Mouse (Mus musculus) brain, embryonic 18.5 days (tissue): ENCODE results near the gene Sgpp1.
"Not testable (repeated sequence)": the region's sequence is repeated elsewhere in the genome, so short reads cannot be mapped to it uniquely, and the experiment has no call there.

Source experiments
- DNase-seq: peaks from one replicate; pipeline ENCODE4 v3.0.0-alpha.2; 2012; ENCODE audit warnings: low read depth, low spot score

The Sgpp1 gene

DNA sequence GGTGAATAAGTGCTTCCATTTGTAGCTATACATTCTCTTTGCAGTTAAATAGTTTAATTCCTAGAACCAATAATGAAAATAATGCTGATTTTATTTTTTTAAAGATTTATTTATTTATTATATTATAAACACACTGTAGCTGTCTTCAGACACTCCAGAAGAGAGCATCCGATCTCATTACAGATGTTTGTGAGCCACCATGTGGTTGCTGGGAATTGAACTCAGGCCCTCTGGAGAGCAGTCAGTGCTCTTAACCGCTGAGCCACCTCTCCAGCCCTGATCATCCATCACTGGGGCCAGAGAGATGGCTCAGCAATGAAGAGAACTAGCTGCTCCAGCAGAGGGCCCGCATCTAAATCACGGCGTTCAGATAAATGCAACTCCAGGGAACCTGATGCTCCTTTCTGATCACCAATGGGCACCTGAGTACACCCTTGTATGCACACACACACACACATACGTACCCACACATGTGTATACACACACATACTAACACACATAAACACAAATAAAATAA, 3.5 kb downstream of the Sgpp1 start:
- DNase-seq = no peak

DNA sequence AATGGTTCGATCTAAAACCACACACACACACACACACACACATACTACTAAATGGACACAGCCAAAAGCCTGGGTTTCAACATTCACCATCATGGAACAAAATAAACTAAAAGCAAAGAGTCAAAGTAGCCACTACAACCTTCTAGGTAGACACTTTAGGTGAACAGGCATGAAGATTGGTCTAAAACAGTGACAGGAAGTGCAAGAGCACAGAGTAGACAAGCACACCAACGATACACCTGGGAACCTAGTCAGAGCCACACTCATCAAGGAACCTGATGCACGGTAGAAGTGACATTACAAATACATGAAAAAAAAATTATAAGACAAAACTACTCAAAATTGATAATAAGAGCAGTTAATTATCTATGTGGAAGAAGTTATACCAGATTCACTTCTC, 4.0 kb downstream of the Sgpp1 start:
- no peak for DNase-seq

DNA sequence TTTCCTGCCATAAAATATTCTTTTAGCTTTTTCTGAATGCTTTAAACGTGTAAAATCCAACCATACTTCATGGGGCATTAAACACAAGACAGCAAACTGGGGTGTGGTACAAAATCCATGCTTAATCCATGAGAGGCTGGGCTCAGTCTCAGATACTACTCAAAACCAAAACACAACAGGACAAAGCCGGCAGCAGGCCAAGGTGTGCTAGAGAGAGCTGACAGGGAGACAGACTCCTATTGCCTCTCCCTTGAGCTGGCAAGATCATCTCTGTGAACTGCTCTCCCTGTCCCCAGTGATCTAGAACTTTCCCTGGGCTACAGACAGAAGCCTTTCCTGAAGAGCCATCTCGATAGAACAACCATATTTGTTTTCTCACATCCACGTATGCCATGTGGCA, 5.1 kb downstream of the Sgpp1 start:
- DNase-seq = no peak

DNA sequence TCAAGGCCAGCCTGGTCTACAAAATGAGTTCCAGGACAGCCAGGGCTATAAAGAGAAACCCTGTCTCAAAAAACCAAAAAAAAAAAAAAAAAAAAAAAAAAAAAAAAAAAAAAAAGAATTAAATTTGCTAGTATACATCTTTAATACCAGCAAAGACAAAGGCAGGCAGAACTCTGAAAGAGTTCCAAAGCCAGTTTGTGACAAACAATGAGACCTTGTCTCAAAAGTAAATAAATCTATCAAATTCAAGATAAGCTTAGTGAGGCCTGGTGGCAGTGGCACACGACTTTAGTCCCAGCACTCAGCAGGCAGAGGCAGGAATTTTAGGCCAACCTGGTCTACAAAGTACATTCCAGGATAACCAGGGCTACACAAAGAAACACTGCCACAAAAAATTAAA, 5.7 kb downstream of the Sgpp1 start:
- DNase-seq = no peak

DNA sequence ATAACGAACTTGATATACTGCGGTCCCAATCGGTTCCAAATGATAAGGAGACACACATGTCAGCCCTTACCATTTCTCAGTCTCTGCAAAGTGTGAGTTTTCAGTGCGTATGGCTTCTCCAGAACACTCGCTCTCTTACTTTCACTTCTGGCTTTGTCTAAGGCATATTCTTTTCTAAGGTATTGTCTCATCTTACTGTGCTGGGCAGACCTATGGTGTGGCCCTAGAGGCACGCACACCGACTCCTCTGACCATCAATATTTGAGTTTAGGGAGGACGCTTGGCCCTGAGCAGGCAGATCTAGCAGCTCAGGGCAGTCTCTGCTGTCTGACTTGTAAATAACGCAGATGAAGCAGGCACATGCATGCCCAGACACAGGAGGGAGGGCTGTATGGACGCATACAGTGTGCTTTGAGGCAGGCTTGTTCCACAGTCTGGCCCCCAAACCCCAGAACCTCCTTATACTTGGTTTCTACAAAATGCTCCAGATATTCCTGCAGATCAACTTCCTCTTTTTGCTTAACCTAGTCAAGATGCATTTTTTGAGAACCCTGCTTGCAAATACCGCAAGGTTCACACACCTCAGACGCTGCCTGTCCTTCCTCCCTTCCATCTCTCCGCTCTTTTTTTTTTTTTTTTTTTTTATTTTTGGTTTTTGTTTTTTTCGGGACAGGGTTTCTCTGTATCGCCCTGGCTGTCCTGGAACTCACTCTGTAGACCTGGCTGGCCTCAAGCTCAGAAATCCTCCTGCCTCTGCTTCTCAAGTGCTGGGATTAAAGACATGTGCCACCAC, 8.0 kb downstream of the Sgpp1 start:
- DNase-seq = no peak

DNA sequence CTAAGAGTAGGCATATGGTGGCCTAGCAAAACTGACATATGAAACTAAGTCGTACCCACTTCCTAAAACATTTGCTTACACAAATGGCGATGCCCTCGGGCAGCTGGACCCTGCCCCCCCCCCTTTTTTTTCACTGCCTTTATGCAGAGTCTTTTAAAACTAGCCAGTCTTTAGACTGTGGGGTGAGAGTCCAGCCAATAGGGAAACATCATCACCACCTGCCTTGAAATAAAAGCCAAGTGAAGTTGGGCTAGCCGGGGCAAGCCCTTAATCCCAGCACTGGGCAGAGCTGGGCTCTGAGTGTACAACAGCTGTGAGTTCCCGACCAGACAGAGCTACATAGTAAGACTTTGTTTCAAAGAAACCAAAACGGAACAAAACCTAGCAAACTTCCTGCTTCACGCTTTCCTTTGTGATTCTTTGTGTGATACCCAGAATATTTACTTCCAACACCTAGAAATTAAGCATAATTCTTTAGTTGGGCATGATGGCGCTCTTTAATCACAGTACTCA, 9.1 kb downstream of the Sgpp1 start:
- DNase-seq = no peak

DNA sequence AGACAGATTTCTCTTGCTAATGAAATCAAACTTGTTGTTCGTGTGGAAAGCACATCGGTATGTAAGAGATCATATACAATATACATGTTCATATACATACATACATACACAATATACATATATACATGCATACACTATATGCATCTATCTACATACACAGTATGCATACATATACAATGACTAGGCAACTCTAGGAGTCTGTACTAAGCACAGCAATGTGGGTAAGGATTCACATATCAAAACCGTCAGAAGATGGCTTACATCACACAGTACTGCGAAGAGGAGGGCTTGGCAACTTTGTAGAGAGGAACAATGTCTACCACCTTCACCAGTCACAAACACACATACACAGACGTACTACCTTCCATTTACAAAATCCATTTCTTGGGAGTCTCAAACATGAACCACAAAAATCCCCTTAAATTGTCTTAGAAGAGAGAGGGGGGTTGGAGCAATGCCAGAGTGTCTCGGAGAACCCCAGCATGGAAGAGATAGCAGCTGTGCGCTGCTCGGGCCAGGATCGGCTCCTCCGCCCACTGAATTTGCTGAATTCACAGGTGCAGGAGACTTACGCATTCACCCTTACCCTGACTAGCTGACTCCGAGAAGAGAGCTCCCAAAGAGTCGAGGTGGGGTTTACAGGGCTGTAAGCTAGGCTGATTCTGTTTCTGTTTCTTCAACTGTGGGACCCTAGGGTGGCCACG, 10.8 kb downstream of the Sgpp1 start:
- DNase-seq = no peak

DNA sequence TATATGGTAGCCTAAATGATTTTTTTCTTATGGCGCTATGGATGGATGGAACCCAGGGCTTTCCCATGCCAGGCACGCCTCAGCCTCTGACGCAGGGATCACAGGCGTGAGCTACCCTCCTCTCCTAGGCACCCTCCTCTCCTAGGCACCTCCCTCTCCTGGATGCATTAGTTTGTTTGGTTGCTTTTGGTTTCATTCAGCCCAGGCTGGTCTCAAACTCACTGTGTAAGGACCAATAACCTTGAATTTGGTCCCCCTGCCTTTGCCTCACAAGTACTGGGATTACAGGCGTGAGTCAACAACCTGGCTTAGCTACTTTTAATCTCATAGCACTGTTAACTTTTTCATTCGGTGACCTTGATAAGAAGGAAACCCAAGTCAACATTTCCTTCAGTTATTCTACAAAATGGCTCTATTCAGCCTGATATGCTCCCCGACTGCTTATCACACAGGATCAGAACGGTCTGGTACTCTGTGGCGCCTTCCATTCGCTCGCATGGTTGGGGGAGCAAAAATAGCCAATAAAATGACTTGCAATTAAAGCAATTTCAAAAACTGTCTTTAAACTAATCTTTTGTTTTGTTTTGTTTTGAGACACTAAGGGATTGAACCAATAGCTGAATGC, 11.6 kb downstream of the Sgpp1 start:
- no peak for DNase-seq

DNA sequence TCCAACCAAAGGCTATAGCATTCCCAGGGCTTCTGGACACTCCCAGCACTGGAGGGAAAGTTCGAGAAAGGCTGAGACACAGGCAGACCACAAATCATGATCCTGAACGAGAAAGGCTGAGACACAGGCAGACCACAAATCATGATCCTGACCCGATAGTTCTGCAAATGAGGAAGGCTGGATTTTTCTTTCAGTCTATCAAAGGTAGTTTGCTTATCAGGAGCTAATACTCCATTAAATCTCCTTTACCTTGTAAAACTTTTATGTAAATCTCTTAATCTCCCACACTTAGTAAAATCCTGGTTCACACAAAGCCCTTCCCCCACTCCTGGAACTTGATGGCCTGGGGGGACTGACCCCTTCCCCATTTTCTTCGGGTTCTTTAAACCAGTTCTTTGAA, 13.6 kb downstream of the Sgpp1 start:
- DNase-seq = no peak

DNA sequence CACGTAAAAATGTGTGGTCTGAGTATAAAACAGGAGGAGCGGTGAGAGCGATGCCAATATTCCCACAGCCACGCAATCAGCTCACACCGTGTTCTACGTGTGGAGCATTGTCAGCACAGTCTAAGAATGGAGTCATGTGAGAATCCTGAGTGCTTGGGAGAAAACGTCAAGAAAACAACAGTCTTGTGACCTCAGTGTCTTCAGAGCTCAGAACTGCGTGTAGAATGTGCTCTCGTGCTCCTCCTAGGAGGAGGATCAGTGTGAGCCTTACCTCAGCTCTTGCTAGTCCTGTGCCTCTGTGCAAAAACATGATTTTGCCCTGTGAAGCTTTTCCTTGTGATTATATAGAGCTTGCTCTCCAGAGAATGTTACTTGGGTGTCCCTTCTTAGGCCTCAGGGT, 14.5 kb downstream of the Sgpp1 start:
- DNase-seq = no peak

DNA sequence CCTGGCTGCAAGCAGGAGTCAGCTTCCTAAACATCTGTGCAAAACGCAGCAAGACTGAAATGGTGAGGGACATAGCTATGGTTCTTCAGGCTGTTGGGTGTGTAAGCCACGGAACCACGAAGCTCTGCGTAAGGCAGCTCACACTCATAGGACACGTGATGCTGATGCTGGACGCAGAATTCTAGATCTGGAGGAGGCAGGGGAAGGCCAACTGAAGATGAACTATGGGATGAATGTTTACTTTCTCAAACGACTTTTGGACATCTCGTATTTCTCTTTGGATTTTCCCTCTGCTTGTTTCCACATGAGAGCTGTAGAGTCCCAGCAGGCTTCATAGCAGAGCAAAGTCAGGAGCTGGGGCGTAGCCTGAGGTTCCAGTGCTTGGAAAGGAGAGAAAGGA, 21.9 kb downstream of the Sgpp1 start:
- DNase-seq = no peak

DNA sequence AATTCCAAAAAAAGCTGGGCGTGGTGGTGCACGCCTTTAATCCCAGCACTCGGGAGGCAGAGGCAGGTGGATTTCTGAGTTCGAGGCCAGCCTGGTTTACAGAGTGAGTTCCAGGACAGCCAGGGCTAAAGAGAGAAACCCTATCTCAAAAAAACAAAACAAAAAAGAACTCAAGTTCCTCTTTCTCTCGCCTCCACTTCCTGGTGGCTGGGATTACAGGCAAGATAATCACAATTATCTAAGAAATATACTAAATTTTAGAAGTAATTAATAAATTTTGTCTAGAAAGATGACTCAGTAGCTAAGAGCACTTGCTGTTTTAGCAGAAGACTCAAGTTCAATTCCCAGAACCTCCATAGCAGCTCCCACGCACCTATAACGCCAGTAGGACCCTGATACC, 22.6 kb downstream of the Sgpp1 start:
- not testable (repeated sequence) for DNase-seq

DNA sequence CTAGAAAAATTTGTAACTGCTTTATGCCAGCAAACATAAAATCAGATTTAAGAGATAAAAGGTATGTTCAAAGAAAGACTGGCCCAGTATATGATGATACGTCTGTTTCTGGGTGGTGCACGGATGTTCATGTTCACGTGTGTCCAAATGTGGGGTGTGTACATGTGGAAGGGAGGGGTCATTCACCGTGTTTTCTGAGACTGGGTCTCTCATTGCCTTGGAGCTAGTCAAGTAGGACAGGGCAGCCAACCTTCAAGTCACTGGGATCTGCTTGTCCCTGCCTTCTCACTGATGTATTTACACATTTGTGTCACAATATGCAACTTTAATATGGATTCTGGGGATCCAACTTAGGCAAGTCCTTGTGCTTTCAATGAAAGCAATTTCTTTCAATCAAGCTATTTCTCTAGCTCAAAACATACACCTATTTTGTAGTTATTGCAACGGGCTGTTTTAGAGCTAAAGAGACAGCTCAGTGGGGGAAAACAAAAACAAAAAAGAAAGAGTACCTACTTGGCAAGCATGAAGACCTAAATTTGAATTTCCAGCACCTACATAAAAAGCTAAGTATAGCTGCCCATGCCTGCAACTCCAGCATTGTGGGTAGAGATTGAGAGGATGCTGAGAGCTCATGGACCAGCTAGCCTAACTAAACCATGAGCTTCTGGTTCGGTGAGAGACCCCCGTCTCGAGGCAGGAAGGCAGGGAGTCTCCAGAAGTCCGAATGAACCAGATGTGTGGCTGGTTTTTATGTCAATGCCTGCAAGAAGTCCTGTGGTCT, 24.7 kb downstream of the Sgpp1 start:
- DNase-seq = no peak

DNA sequence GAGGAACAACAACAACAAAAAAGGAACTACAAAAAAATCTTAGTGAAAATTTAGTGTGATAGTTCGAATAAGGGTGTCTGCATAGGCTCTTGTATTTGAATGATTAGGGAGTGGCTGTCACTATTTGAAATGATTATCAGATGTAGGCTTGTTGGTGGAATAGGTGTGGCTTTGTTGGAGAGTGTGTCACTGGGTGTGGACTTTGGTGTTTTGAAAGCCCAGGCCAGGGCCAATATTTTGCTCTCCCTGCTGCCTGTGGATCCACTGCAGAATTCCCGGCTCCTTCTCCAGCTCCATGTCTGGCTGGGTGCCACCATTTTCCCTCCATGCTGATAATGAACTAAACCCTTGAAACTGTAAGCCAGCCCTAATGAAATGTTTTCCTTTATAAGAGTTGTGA, 26.0 kb downstream of the Sgpp1 start:
- no peak for DNase-seq

DNA sequence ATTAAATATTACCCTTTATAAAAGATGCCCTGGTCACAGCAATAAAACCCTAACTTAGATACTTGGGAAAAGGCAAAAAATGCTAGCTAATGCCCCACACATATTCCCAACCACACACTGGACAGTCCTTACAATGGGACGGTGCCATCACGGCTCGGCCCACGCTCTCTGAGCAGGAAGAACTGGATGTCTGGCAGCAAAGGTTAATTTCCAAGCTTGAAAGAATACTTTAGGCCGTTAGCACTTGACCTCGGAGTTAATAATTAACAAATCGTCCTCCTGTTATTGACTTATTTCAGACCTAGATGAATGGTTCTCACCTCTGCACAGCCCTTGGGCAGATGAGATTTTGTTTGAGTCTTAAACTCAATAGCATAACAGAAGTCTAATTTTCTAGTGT, 28.9 kb downstream of the Sgpp1 start:
- no peak for DNase-seq

DNA sequence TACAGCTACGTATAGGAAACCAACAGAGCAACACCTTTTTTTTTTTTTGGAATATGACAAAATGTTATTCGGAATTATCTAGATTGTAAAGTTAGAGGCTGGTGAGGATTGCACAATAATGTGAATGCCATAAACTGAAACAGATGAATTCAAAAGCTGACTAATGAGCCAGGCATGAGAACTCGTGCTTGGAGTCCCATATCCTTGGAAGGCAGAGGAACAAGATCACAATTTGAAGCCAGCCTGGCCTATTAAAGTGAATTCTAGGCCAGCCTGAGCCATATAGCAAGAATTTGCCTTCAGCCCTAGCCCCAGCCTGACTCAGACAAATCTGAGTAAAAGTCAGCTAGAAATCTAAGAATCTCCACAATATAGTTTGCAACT, 32.8 kb downstream of the Sgpp1 start:
- no peak for DNase-seq

DNA sequence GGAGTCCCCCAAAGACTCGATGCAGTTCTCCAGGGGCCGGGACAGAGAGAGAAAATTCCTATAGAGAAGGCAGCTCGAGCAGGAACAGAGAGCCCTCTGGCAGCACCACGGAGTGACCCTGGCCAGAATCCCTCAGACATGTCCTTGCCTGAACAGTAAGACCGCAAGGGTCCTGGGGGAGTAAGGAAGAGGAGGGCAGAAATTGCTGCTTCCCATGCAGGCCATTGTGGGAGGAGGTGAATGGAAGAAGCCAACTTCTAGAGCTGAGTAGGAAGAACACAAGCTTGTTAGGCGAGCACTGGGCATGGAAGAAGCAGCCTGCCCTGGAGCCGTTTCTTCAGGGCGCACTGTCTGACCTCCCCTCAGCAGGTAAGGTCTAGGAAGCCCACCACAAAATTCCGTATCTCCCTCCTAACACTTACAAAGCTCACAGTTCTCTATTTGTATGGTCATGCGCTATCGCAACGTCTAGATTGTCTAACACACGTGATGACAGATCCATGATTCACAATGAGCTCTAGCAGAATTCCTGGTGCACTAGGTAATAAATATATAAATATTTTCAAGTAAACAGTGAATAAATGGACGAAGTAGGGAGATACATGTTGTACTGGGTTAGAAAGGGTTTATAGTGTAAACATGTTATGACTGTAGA, 33.3 kb downstream of the Sgpp1 start:
- DNase-seq = no peak

DNA sequence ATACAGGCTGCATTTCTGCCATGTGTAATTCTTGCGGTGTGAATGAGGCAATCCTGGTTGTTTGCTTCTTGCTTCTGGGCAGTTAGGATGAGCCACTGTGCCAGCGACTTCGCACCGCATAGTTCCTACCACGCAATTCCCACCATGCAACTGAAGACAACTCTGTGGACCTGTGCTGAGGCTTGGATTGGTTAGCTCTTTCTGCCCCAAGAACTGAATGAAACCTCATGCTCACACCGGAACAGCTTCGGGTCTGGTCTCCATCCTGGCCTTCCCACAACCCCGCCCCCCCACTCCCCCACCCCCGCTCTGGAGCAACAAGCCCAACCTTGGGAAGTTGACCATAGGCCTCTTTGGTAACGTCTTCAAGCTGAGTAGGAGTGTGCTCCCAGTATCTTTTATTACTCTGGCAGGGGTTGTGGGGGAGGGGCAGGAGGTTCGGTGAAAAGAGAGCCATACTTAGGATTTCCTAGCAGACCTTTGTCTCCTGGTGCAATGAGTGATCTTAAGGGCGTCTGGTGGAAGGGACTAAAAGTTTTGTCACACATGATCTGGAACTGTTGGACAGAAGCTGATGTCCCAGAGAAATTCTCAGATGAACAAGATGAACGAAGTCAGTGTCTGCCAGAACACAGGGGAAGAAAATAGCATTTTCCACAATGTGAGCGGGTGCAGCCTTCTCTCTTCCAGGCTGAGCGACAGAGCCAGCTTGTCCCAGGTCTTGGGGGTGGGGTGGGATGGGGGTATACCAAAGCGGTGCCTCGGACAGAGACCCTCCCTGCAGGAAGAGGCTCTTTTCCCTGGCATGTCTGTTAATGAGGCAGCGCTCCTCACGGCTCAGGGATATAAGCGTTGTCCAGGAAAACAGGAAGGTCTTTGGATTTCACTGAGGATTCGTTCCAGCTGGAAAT, 34.1 kb downstream of the Sgpp1 start:
- DNase-seq = no peak

DNA sequence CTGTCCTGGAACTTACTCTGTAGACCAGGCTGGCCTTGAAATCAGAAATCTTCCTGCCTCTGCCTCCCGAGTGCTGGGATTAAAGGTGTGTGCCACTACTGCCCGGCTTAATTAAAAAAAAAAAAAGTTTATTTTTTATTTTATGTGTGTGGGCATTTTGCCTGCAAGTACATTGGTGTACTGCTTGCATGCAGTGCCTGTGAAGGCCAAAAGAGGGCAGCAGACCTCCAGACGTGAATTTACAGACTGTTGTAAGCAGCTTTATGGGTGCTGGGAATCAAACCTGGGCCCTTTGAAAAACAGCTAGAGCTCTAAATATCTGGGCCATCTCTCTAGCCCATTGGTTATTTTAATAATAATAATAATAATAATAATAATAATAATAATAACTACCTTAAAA, 36.8 kb downstream of the Sgpp1 start:
- DNase-seq = no peak

DNA sequence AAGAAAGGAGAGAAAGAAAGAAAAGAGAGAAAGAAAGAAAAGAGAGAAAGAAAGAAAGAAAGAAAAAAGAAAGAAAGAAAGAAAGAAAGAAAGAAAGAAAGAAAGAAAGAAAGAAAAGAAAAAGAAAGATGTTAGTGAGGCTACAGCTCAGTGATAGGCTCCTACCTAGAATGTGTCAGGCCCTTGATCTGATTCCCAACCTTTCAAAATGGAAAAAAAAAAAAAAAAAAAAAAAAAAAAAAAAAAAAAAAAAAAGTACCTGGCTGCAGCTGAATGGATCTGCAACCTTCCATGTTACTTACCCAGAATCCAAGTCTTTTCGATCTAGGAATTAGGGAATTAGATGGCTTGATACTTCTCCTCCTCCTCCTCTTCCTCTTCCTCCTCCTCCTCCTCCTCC, 39.7 kb downstream of the Sgpp1 start:
- DNase-seq = not testable (repeated sequence)
